Mouse (Mus musculus): ENCODE measurements around the gene Gm5142.

DNA sequence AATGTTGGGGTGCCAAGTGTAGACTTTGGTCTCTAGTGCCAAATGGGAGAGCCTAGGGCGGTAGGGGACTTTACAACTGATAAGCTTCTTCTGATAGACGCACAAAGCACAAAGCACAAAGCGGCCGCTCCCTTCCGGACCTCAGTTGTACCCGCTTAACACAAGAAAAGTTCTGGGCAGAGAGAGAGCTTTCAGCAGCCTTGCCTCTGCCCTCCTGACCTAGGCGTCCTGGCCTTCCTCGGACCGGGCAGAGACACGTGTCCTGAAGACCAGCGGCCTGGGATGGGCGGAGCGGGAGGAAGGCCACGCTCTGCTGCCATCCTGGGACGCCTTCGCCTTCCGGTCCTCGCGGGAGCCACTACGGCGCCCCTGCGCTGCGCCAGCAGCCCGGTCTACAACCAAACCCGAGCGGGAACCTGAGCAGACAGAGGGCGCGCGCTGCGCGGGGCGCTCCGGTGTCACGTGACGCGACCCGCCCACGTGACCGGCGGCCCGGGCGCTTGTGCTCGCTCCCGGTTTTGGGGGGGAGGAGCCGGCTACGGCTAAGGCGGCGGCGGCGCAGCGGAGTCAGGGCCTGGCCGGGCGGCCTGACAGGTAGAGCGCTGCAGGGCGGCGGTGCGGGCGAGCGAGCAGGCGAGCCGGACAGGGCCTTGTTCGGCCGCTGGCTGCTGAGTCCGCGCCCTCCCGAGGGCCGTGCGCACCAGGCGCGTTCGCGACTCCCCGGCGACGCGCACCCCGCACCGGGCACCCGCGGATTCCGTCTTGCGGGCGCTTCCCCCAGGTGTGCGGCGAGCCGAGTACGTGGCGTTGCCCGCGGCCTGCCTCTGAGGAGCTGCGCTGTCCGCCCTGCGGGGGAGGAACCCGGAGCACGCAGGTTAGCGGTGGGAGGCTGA lies 22.4 kb upstream of the Gm5142 start, which contains the start of gene Rcbtb1:
- TF ChIP-seq CTCF (conservative IDR thresholded peaks at IDR 0.05; ENCODE audit: insufficient read depth, insufficient read length, low read depth, low read length) (peak; percentile 29; the same call in 1 of the 2 replicates), POLR2A (IDR thresholded peaks at IDR 0.05; ENCODE audit: low read depth, low read length) (no peak)
